Mouse (Mus musculus): ENCODE results near the gene Anxa5.

GRCm38 (mm10) chr3:36493641-36494283 is 18.1 kb upstream of the Anxa5 start:
- TF ChIP-seq POLR2A (IDR thresholded peaks at IDR 0.05; ENCODE audit: insufficient read length, low read depth) (no peak), E2F4 (IDR thresholded peaks at IDR 0.05; ENCODE audit: insufficient read depth) (no peak), TCF12 (IDR thresholded peaks at IDR 0.05; ENCODE audit: insufficient read depth, poor library complexity, severe bottlenecking) (no peak), USF1 (IDR thresholded peaks at IDR 0.05; ENCODE audit: low read depth) (no peak), MYOD1 (IDR thresholded peaks at IDR 0.05; ENCODE audit: control insufficient read depth in 1 of 3, insufficient read length in 2 of 3, low read depth in 2 of 3) (no peak)

Measured in myocyte (in vitro differentiated cells).